Mouse (Mus musculus) embryo, embryonic 9.5 days (tissue): ENCODE measurements around the gene Akt2.

Source experiments
- DNase-seq: peaks from one replicate; pipeline ENCODE4 v3.0.0-alpha.2; 2017; ENCODE audit errors: extremely low spot score

Gene Akt2

GRCm38 (mm10) chr7:27587741-27588140 is 3.6 kb upstream of the Akt2 start:
- DNase-seq, result no peak

DNA sequence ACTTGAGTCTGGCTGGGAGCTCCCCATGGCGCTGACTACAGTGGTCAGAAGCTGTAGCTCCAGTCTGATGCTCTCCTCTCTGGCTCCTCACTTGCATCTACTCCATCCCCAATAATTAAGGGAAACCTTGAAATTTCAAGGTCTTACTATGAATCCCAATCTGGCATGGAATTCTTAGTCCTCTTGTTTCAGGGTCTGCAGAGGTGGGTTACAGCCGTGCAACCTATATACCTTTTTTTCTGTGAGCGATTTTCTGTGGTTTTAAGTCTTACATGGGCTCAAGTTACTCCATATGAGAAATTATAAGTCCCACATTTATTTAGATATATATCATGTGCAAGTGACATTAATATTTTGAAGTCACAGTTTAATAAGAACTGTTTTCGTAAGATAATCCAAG is 1.3 kb upstream of the Akt2 start:
- no peak for DNase-seq

DNA sequence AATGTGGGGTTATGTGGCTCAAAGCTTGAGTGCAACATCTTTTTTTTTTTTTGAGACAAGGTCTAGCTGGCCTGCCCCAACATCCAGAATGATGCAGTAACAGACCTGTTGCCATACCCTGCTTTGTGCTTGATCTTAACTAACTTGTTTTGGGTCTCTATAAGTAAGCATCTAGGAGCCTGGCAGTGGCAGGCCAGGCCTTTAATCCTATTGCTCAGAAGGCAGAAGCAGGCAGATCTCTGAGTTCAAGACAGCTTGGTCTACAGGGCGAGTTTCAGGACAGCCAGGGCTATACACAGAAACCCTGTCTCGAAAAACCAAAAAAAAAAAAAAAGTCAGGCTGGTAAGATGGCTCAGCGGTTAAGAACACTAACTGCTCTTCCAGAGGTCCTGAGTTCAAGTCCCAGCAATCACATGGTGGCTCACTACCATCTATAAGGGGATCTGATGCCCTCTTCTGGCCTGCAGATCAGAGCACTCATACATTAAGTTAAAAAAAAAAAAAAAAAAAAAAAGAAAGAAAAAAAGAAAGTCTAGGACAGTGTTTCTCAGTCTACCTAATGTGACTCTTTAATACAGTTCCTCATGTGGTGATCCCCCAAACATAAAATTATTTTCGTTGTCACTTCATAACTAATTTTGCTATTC is 662 bp upstream of the Akt2 start:
- no peak for DNase-seq

GRCm38 (mm10) chr7:27592217-27592929 is 1.0 kb downstream of the Akt2 start:
- peak; percentile 23 for DNase-seq

DNA sequence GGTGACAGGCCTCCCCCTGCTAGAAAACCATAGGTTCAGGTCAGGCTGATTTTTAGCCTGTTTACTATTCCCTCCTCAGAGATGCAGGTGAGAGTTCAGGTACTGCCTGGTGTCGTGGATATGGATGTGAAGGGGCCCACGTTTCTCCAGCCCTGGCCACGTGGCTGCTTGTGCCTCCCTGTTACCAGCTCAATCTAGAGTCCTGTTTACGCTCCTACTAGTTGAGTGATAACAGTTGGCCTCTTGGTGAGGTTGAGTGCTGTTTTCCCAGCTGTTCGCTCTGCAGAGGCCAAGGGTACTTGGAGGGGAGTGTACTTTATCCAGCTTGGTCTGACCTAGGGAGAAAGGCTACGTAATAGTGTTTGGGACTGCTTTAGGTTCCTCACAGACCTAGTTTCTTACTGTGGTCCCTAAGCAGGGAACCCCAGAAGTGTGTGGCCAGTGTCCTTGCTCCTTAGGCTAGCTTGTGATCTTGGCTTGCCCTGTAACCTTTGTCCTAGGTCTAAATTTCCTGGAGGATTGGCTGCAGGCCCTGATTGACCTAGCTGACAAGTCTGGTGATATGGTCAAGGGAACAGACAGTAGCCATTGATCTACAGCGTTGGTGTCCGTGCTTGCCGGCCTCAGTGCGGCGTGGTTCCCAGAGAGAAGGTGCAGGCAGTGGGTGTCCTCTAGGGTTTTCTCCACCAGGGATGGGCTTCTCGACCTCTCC is 1.7 kb downstream of the Akt2 start:
- DNase-seq, result no peak

DNA sequence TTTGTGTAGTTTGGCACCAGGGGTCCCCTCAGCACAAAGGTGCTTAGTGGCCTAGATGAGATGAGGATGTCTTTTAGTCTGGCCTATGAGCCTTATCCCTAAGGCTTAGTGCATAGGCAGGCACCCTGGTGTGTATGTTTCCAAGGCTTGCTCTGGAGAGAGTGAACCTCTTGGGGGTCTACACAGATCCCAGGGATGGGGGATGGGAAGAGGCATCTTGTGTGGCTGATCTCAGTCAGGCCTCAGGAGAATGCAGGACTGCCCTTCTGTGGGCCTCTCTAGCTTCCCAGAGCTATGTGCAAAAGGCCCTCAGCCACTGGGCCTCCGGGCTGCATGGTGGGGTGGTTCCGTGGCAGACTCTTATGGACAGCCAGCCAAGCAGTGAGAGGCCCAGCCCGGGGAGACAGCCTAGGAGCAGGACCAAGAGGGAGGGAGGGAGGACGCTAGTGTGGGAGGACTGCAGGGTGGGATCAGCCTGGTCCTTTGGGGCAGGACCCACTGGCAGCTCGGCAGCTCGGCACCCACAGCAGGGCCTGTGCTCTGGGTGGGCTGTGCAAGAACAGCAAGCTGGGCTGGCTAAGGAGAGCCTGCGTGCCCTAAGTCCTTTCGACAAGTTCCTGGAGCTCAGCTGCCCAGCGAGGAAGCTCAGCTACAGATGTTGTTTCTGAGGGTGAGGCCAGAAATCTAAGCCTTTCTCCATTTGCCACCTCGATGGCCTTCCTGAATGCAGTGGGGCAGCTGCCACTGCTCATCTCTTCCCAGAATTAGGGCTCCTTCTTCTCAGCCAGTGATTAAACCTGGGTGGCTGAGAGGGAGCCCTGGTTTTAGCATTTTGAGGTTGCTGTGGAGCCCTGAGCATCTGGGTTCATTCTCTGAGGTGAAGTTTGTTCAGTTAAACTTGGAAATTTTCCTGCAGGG is 5.5 kb downstream of the Akt2 start:
- no peak for DNase-seq

- no peak for DNase-seq
Observed at GRCm38 (mm10) chr7:27598053-27598452, 6.7 kb downstream of the Akt2 start.

GRCm38 (mm10) chr7:27601628-27602027 is 10.3 kb downstream of the Akt2 start:
- no peak for DNase-seq

DNA sequence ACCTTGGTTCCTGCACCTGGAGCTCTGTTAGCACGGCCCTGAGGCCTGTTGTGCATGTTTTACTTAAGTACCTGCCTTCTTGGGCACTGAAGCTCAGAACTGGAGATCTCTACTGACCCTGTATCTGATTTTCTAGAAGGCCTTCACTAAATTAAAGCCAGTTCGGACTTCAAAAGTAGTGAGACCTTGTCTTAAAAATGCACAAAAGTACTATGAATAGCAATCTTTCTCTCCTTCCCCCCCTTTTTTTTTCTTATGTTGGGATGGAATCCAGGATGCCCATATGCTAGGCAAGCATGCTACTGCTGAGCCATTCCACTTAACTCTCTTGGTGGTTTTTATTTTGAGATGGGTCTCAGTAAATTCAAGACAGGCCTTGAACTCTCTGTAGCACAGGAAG is 10.8 kb downstream of the Akt2 start:
- DNase-seq, result no peak

DNA sequence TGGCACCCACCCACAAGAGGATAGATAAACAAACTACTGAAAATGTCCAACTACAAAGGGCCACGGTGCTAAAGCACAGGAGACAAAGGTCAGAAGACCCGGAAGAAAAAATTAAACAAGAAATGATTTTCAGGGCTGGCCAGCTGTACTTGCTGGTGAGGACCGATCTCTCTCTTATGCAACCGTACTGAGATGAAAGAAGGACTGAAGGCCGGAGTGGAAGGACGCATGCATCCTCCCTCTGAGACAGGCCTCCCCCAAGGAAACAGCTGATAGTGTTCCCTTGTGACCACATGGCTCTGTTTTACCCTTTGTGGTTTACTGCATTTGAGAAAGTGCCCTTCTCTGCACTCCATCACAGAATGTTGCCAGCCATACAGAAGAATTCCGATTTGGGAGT is 11.5 kb downstream of the Akt2 start:
- no peak for DNase-seq

DNA sequence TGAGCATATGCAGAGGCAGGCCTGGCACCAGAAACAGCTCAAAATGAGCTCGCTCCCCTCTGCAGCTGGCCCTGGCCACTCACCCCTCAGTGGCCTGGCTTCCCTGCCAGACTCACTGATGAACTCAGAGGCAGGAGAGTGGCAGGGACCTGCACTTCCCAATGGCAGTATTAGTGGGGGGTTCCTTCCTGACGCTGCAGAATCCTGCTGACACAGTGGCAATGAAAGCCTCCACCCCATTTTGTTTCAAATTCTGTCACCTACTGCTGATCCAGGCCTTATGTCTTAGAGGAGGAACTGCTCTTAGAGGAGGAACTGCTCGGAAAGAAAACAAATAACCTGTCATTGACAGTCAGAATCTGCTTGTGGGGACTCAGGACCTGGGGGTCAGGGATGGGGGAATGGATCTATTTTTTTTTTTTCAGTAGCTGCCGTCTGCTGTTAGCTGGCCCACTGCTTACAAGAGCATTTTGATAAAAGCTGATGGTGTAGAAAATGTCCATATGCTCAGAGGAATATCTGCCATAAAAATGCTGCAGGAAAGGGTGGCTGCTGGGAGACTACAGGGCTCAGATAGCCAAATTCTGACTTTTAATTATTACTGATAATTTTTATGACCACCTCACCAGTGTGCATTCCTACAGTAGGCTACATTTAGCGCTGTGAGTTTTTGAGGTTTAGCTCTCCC is 13.5 kb downstream of the Akt2 start:
- no peak for DNase-seq

DNA sequence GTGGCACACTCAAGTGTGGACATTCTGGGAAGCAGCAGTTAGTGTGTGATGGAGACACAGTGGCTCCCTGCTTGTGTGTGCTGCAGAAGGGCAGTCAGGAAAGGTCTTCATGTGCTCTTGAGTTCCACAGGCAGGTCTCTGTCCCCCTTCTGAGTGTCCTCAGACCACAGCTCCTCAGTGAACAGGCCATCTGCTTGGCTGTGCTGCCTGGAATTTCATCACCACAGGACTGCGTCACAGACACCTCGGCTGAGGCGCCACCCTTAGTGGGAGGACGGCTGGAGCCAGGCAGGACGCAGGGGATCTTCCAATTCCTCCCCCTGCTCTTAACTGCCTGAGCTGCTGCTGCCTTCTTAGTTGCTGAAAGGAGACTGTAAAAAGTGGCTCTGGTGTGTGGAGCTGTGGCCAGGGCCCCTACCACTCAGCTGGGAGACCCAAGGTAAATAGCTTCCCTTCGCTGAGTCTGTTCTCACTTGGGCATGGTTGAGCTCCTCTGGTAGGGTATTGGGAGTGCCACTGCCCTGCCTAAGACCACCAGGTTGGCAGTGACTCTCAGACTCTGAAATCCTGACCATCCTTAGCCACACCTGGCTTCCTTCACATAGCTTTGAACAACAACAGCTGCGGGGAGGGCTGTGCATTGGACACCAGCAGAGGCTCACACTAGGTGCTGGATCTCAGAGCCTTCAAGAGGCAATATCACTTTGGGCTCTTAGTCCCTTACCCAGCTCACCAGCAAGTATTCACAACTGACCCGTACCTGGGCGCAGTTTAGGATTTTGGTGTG is 14.3 kb downstream of the Akt2 start:
- no peak for DNase-seq

- DNase-seq, result no peak
Observed at GRCm38 (mm10) chr7:27606481-27607254, 15.3 kb downstream of the Akt2 start.

GRCm38 (mm10) chr7:27607580-27607979 is 16.2 kb downstream of the Akt2 start:
- no peak for DNase-seq

DNA sequence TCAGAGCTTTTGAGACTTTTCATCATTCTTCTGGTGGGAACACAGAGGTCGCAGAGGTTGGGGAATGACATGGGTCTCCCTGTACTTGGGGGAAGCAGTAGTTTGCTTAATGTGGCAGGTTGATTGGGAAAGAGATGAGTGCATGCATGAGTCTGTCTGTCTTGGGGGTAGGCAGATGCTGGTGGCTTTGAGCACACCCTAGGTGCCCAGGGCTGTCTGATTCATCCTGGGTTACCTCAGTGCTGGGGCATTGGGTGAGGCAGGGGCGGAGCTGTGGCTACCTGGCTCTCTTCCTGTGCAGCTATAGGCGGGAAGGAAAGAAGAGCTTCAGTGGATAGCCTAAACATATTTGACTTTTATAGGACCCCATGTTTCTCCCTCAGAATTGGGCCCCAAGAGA is 16.8 kb downstream of the Akt2 start:
- no peak for DNase-seq

DNA sequence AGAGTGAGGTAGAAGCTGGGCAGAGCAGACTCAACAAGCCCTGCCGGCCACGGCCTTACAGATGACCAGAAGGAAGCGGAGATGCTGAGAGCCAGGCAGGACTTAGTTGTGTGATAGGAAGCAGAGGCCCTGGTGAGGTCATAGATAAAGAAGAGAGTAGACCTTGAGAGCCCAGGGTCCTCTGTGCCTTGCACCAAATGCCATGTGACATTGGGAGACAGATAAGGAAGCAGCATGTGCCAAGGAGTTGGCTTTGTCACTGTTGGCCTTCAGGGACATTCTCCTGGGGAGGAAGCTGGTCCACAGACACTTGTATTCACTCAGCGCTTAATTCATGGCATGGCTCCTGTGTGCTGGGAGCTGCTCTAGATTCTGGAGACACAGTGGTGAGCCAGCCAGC is 17.9 kb downstream of the Akt2 start:
- no peak for DNase-seq

DNA sequence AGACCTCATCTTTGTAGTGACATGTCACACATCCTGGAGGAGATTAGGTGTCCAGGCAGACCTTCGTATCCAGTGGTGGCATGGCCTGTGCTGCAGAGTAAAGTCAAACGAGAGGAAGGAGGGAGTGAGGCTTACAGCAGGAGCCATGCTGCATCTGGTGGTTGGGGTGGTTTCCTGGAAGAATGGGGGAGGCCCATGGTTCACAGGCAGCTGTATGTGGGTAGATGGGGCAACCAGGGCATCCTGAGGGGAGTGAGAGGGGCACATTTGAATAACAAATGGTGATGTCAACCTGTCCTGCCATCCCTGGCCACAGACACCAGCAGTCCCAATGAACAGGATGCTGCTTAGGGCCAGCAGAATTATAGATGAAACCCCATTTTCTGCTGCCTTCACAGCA is 18.3 kb downstream of the Akt2 start:
- no peak for DNase-seq

GRCm38 (mm10) chr7:27610370-27610769 is 19.0 kb downstream of the Akt2 start:
- DNase-seq, result no peak

DNA sequence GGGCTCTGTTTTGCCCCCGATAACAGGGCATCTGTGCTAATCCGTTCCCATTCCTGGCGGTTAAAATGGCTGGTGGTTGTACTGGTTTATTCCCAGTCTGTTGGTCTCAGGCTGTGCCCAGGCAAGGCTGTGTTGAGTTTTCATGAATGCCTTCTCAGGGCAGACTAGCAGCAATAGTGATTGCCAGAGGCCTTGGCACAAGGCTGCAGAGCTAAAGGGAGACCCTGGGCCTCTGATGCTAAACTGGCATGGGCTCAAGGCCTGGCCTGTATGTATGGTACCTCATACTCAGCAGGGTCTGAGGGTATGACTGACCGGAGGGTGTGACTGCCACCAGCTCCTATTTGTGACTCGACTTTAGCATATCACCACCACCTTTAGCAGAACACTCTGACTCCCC is 19.5 kb downstream of the Akt2 start:
- no peak for DNase-seq

DNA sequence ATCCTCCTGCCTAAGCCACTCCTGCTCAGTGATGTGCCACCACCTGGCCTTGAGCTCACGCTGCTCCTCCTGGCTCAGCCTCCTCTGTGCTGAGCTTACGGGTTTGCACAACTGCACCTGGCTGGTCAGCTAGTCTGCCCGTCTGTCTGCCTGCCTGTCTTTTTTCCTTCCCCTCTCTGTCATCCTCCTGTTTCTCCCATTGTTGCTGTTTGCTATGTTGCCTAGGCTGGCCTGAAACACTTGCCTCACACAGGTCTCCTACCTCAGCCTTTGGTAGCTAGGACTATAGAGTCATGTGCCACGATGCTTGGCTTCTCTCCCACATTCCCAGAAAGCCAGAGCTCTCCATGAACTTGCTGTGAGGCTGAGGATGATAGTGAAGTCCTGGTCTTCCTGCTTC is 21.6 kb downstream of the Akt2 start:
- no peak for DNase-seq
